Mouse (Mus musculus): ENCODE measurements around the gene Tnnt2. TPM values are rescaled to one million over a fixed set of nuclear protein-coding genes. Genes with fewer than 3 reads are reported as not detected.
A peak's percentile ranks its signal among the peaks of the same experiment; 100 is the strongest.

The Tnnt2 gene
- polyA plus RNA-seq, 2 experiments = 104 to 108 TPM

DNA sequence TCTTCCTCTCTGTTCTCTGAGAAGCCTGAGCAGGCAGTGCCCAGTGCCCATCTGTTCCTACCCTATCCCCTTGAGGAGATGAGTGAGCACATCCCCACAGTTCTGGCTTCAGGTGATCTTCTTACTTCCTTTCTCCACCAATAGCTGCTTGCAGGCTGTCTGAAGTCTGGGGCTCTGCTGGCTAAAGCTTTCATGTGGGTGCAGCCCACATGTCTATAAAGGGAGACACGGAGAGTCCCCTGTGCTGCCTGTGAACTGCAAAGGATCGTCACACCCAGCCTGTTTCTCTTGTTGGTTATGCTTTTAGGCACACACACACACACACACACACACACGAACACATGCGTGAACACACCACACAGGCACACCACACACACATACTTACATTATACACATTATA, 36.8 kb downstream of the Tnnt2 start:
- TF ChIP-seq POLR2A (IDR thresholded peaks at IDR 0.05; ENCODE audit: borderline replicate concordance, extremely low read depth, insufficient read depth, insufficient read length) = no peak
- H3K9ac ChIP-seq (ENCODE audit: low read depth, low read length, severe bottlenecking) = no peak overlapping the region
- H3K4me3 ChIP-seq (replicated peaks; ENCODE audit: low read length) = no peak overlapping the region
- no peaks in the 10 kb centered on the region for H3K36me3 ChIP-seq (ENCODE audit: control insufficient read depth, insufficient read depth, low read length)
- H3K9me3 ChIP-seq (ENCODE audit: control insufficient read depth, low read length) = no peaks in the 10 kb centered on the region
- WGBS = 79% methylated on average over 4 of the region's 4 CpGs
- no peaks in the 10 kb centered on the region for H3K4me1 ChIP-seq (ENCODE audit: control insufficient read depth, insufficient read depth, low read length)
- H3K27ac ChIP-seq (replicated peaks; ENCODE audit: low read depth, low read length) = no peak overlapping the region
- no peaks in the 10 kb centered on the region for H3K27me3 ChIP-seq (ENCODE audit: control insufficient read depth, insufficient read depth, low read length)
- H3K4me2 ChIP-seq (replicated peaks; ENCODE audit: low read depth, low read length, severe bottlenecking) = no peak overlapping the region
- no peak for ATAC-seq (ENCODE audit: low FRiP score, low read depth)
- no peak for DNase-seq (ENCODE audit: low spot score)

DNA sequence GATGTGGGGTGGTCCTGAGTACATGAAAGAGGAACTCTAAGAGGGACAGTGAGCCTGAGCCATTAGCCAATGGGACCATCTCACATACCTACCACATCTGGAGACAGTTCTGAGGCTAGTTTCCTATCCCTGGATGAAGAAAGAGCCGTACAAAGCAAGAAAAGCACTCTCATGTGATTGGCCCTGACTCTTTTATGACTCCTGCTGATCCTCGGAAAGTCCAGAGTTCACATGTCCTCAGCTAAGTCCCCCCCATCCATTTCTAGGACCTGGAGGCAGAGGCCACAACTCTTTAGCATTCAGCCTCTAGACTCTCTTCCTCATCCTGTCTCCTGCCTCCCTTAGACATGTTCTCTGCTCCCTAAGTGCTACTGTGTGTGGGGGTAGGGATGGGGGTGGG, 41.1 kb downstream of the Tnnt2 start:
- no peak overlapping the region for H3K4me2 ChIP-seq (replicated peaks; ENCODE audit: low read depth, low read length, severe bottlenecking)
- 60% methylated on average over 2 of the region's 2 CpGs for WGBS
- no peak for TF ChIP-seq POLR2A (IDR thresholded peaks at IDR 0.05; ENCODE audit: borderline replicate concordance, extremely low read depth, insufficient read depth, insufficient read length)
- no peaks in the 10 kb centered on the region for H3K9me3 ChIP-seq (ENCODE audit: control insufficient read depth, low read length)
- H3K4me1 ChIP-seq (ENCODE audit: control insufficient read depth, insufficient read depth, low read length) = no peaks in the 10 kb centered on the region
- ATAC-seq (ENCODE audit: low FRiP score, low read depth) (no peak), DNase-seq (ENCODE audit: low spot score) (no peak)
- H3K36me3 ChIP-seq (ENCODE audit: control insufficient read depth, insufficient read depth, low read length) = no peaks in the 10 kb centered on the region
- H3K27ac ChIP-seq (replicated peaks; ENCODE audit: low read depth, low read length) = no peak overlapping the region
- H3K27me3 ChIP-seq (ENCODE audit: control insufficient read depth, insufficient read depth, low read length) = no peaks in the 10 kb centered on the region
- H3K4me3 ChIP-seq (replicated peaks; ENCODE audit: low read length) = no peak overlapping the region
- H3K9ac ChIP-seq (ENCODE audit: low read depth, low read length, severe bottlenecking) = no peak overlapping the region

DNA sequence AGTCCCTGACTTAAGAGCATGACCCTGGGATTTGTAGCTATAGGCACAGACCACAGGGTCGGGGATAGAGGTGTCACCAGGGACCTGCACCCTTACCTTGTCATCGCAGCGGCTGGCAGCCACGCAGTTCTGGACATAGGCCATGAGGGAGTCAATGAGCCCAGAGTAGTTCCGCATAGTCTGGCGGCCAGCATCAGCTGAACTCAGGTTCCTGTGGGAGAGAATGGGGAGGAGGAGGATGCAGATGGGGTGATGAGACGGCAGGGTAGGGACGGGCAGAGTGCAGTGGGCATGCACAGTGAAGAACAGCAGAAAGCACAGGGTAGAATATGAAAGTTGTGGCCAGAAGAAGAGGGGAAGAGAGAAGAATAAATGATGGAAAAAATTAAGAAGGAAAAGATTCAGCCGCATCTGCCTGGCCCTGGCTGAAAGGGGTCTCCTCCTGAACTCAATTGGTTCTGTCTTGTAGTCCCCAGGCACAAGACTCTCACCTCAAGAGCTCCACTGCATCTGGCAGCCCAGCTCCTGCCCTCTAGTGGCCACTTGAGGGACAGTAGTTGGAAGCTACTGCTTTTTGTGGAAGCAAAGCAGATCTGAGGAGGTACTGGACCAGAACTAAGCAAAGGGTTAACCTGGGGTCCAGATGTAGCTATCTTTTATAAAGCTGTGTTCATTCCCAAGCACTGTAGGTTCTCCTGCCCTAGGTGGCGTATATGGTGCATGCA, 46.4 kb downstream of the Tnnt2 start:
- no peak for TF ChIP-seq POLR2A (IDR thresholded peaks at IDR 0.05; ENCODE audit: borderline replicate concordance, extremely low read depth, insufficient read depth, insufficient read length)
- Histone ChIP-seq H3K4me2 (replicated peaks; ENCODE audit: low read depth, low read length, severe bottlenecking) (no peak overlapping the region), H3K27me3 (ENCODE audit: control insufficient read depth, insufficient read depth, low read length) (no peaks in the 10 kb centered on the region), H3K27ac (replicated peaks; ENCODE audit: low read depth, low read length) (no peak overlapping the region), H3K36me3 (ENCODE audit: control insufficient read depth, insufficient read depth, low read length) (no peaks in the 10 kb centered on the region), H3K4me1 (ENCODE audit: control insufficient read depth, insufficient read depth, low read length) (no peaks in the 10 kb centered on the region), H3K4me3 (replicated peaks; ENCODE audit: low read length) (no peak overlapping the region), H3K9me3 (ENCODE audit: control insufficient read depth, low read length) (no peaks in the 10 kb centered on the region), H3K9ac (ENCODE audit: low read depth, low read length, severe bottlenecking) (no peak overlapping the region)
- DNase-seq (ENCODE audit: low spot score) (peak; percentile 33), ATAC-seq (ENCODE audit: low FRiP score, low read depth) (no peak)
- 73% methylated on average over 10 of the region's 10 CpGs for WGBS

- no peak overlapping the region for H3K9ac ChIP-seq (ENCODE audit: low read depth, low read length, severe bottlenecking)
- H3K4me3 ChIP-seq (replicated peaks; ENCODE audit: low read length) = no peak overlapping the region
- no peak for TF ChIP-seq POLR2A (IDR thresholded peaks at IDR 0.05; ENCODE audit: borderline replicate concordance, extremely low read depth, insufficient read depth, insufficient read length)
- H3K9me3 ChIP-seq (ENCODE audit: control insufficient read depth, low read length) = no peaks in the 10 kb centered on the region
- 78% methylated on average over 20 of the region's 20 CpGs for WGBS
- H3K27ac ChIP-seq (replicated peaks; ENCODE audit: low read depth, low read length) = no peak overlapping the region
- ATAC-seq (ENCODE audit: low FRiP score, low read depth) = no peak
- H3K36me3 ChIP-seq (ENCODE audit: control insufficient read depth, insufficient read depth, low read length) = no peaks in the 10 kb centered on the region
- no peak for DNase-seq (ENCODE audit: low spot score)
- no peaks in the 10 kb centered on the region for H3K4me1 ChIP-seq (ENCODE audit: control insufficient read depth, insufficient read depth, low read length)
- no peaks in the 10 kb centered on the region for H3K27me3 ChIP-seq (ENCODE audit: control insufficient read depth, insufficient read depth, low read length)
- no peak overlapping the region for H3K4me2 ChIP-seq (replicated peaks; ENCODE audit: low read depth, low read length, severe bottlenecking)
Measured at GRCm38 (mm10) chr1:135889461-135890185, 53.5 kb downstream of the Tnnt2 start.

- Histone ChIP-seq H3K9ac (ENCODE audit: low read depth, low read length, severe bottlenecking) (no peak overlapping the region), H3K4me2 (replicated peaks; ENCODE audit: low read depth, low read length, severe bottlenecking) (no peak overlapping the region), H3K9me3 (ENCODE audit: control insufficient read depth, low read length) (no peaks in the 10 kb centered on the region), H3K27me3 (ENCODE audit: control insufficient read depth, insufficient read depth, low read length) (no peaks in the 10 kb centered on the region), H3K36me3 (ENCODE audit: control insufficient read depth, insufficient read depth, low read length) (no peaks in the 10 kb centered on the region), H3K4me3 (replicated peaks; ENCODE audit: low read length) (no peak overlapping the region), H3K4me1 (ENCODE audit: control insufficient read depth, insufficient read depth, low read length) (no peaks in the 10 kb centered on the region), H3K27ac (replicated peaks; ENCODE audit: low read depth, low read length) (no peak overlapping the region)
- 58% methylated on average over 11 of the region's 11 CpGs for WGBS
- ATAC-seq (ENCODE audit: low FRiP score, low read depth) = no peak
- DNase-seq (ENCODE audit: low spot score) = no peak
- TF ChIP-seq POLR2A (IDR thresholded peaks at IDR 0.05; ENCODE audit: borderline replicate concordance, extremely low read depth, insufficient read depth, insufficient read length) = no peak
Measured at GRCm38 (mm10) chr1:135891424-135892216, 55.5 kb downstream of the Tnnt2 start.

Data from limb, embryonic 14.5 days (tissue).